Mouse (Mus musculus): ENCODE data around the gene Rcn3. TPM values are rescaled to one million over a fixed set of nuclear protein-coding genes. Genes with fewer than 3 reads are reported as not detected.

Rcn3 gene
- total RNA-seq, 2 experiments from 2014 or later = 4.9 to 5.6 TPM

GRCm38 (mm10) chr7:45050945-45051600 is 40.9 kb downstream of the Rcn3 start:
- H3K27ac ChIP-seq = no peak overlapping the region; the same call in 1 of the 2 replicates
- peak overlapping the region; percentile 87 for H3K4me3 ChIP-seq
- DNase-seq (ENCODE audit: extremely low spot score in 1 of 2, low spot score in 2 of 2) = peak; percentile 53 to 70
- no peak for TF ChIP-seq CTCF (IDR thresholded peaks at IDR 0.05)
- intact Hi-C loops (cut with DNase I) = no loop called here

DNA sequence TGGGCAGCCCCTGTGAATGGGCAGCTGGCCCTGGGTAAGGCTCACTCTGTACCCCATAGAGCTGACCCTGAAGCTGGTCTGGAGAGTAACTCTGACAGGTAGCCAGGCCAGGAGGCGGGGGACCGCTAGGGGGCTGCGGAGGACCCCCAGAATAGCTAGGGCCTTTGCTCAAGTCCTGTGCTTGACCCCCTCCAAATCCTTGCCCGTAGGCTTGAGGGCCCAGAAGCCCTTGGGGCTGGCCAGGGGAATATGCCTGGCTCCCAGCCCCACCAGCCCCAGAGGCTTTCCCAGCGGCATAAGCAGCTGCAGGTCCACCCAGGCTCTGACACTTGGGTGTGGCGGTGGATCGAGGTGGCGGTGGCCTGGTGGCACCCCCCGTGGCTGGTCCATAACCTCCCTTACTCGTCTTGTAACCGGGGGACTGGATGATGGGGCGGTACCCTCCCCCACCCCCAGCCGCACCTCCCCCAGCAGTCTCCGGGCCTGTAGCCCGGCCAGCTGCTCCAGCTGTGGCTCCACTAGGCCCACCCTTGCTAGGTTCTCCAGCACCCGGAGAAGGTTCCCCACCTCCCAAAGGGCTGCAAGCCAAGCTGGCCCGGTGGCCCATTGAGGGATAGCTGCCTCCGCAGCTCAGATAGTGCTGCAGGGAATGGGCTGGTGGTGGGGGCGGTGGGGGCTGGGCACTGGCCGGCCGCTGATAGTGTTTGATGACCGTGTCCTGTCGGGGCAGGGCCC is 42.9 kb downstream of the Rcn3 start:
- intact Hi-C loops (cut with DNase I) = no loop called here
- no peak for TF ChIP-seq CTCF (IDR thresholded peaks at IDR 0.05)
- no peak for DNase-seq (ENCODE audit: extremely low spot score in 1 of 2, low spot score in 2 of 2)
- no peak overlapping the region for H3K27ac ChIP-seq
- no peak overlapping the region for H3K4me3 ChIP-seq

DNA sequence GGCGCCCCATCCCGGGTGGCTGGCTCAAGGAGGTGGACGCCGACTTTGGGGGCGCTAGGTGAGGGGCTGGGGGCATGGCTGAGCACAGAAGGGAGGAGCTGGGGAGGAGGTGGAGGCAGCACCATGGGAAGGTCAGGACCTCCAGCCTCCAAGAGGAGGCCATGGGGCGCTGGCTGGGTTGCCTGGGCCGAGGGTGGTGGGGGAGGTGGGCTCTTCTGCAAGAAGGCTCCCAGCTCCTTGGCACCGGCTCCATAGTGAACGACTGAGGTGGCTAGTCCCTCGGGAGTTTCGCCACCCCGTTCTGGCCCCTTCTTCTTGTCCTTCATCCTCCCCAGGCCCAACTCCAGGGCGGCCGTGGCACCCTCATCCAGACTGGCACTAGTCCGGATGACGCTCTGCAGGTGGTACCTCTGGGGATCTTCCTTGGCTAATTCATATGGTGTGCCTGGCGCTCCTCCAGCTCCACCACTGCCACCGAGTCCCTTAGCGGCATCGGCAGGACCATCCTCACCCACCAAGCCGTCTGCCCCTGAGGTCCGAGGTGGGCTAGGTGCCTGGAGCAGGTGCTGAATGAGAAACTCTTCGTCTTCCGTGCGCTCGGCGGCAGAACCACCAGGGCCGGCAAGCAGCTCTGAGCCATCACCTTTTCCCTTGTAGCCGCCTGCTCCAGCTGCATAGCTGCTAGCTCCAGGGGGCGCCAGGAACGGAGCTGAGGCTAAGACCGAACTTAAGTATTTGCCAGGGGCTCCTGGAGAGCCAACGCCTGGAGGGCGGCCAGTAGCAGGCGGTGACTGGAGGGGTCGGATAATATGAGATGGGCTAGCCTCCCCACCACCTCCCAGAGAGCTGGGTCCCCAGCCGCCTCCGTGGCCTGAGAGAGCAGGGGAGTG is 43.8 kb downstream of the Rcn3 start:
- no peak overlapping the region for H3K27ac ChIP-seq
- no peak for TF ChIP-seq CTCF (IDR thresholded peaks at IDR 0.05)
- intact Hi-C loops (cut with DNase I) = no loop called here
- no peak for DNase-seq (ENCODE audit: extremely low spot score in 1 of 2, low spot score in 2 of 2)
- H3K4me3 ChIP-seq = no peak overlapping the region

- H3K27ac ChIP-seq = no peak overlapping the region
- no peak overlapping the region for H3K4me3 ChIP-seq
- intact Hi-C loops (cut with DNase I) = no loop called here
- no peak for TF ChIP-seq CTCF (IDR thresholded peaks at IDR 0.05)
- DNase-seq (ENCODE audit: extremely low spot score in 1 of 2, low spot score in 2 of 2) = no peak
These were observed 44.5 kb downstream of the Rcn3 start for GRCm38 (mm10) chr7:45047491-45047890.

DNA sequence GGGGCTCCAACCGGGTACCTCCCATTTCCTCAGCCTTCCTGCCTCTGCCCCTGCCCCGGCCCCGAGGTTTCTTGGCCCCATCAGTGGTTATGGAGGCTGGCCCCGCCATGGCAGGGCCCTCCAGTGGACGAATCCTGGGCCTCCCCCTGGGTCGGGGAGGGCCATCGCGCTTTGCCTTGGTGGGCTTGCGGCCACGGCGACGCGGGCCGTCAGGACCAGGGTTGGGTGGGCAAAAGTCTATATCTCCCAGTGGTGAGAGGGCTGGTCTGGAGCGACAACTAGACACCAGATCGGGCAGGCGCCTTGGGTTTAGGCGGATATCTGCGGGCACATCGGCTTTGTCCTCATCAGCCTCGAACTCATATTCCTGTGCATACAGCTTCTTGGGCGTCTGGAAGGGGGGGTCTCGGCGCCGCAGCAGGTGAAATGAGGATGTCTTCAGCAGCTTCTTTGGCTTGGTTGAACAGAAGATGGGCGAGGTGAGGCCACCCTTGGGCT is 45.1 kb downstream of the Rcn3 start:
- intact Hi-C loops (cut with DNase I) = no loop called here
- Histone ChIP-seq H3K4me3 (no peak overlapping the region), H3K27ac (no peak overlapping the region)
- no peak for TF ChIP-seq CTCF (IDR thresholded peaks at IDR 0.05)
- no peak for DNase-seq (ENCODE audit: extremely low spot score in 1 of 2, low spot score in 2 of 2)

DNA sequence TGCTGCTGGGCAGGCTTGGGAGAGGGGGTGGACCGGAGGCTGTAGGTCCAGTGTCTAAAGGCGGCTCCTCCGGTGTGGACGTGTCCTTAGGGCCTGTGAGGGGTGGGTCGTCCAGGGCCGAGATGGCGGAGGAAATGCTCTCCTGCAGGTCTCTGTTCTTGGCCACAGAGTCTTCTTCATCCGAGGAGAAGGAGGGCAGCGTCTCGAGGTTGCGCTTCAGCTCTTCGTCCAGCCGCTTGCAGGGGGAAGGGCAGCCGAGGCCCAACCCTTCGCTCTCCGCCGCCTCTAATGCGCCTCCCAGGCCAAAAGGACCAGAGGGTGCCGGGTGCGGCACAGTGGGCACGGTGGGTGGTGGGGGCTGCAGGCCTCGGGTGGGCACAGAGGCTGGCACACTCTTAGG is 46.3 kb downstream of the Rcn3 start:
- intact Hi-C loops (cut with DNase I) = no loop called here
- no peak overlapping the region for H3K4me3 ChIP-seq
- no peak overlapping the region for H3K27ac ChIP-seq
- no peak for TF ChIP-seq CTCF (IDR thresholded peaks at IDR 0.05)
- no peak for DNase-seq (ENCODE audit: extremely low spot score in 1 of 2, low spot score in 2 of 2)

DNA sequence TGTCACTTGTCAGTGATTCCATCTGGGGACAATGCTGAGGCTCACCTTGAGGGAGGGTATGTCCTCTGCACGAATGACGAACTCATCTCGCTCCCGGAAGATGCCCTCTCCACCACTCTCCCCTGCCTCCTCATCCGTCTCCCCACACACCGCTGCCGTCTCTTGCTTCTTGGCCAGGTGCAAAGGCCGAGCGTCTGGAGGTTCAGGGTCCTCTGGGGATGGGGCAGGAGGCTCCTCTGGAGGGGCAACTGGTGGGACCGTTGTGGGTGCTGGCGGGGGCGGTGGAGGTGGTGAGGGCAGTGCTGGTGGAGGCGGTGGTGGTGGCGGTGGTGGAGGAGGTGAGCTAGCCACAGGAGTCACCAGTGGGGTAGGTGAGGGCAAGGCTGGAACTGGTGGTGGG is 48.7 kb downstream of the Rcn3 start:
- TF ChIP-seq CTCF (IDR thresholded peaks at IDR 0.05) = no peak
- Histone ChIP-seq H3K27ac (no peak overlapping the region), H3K4me3 (no peak overlapping the region)
- no peak for DNase-seq (ENCODE audit: extremely low spot score in 1 of 2, low spot score in 2 of 2)
- intact Hi-C loops (cut with DNase I) = no loop called here

DNA sequence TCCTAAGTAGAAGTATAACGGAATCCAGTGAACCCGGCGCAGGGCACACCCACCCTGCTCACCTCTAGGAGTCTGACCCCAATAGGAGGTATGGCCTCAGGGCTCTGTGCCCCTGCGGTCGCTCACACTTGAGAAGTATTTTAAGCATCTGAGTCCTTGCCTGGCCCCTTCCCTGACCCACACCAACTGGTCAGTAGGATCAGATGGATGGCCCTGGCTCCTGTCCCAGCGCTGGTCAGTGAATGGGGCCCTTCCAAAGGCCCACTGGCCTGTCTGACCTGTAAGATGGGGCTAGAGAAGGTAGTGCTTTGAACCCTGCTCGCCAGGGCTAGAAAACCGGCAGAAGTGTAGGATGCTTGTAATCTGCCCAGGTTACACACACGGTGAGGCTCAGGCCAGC is 51.2 kb downstream of the Rcn3 start:
- intact Hi-C loops (cut with DNase I) = no loop called here
- TF ChIP-seq CTCF (IDR thresholded peaks at IDR 0.05) = no peak
- DNase-seq (ENCODE audit: extremely low spot score in 1 of 2, low spot score in 2 of 2) = no peak
- Histone ChIP-seq H3K4me3 (no peak overlapping the region), H3K27ac (no peak overlapping the region)

DNA sequence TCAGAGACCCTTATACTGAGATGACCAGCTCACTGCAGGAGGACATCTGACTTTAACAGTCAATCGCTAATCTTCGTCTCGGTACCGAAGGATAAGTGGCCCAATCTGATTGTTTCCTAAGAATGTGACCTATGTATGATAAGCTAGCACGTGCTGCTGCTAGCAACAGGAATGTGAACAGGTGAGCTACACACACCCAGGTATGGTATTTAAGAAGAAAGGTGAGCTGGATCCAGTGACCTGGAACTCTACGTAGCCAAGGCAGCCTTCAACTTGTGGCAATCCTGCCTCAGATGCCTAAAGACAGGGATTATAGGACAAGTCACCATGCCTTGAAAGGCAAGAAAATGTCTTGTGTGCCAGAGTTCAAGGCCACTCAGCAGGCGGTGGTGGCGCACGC is 53.6 kb downstream of the Rcn3 start:
- no peak overlapping the region for H3K27ac ChIP-seq
- no peak overlapping the region for H3K4me3 ChIP-seq
- intact Hi-C loops (cut with DNase I) = no loop called here
- no peak for TF ChIP-seq CTCF (IDR thresholded peaks at IDR 0.05)
- DNase-seq (ENCODE audit: extremely low spot score in 1 of 2, low spot score in 2 of 2) = no peak

GRCm38 (mm10) chr7:45037720-45038361 is 54.2 kb downstream of the Rcn3 start:
- Histone ChIP-seq H3K4me3 (no peak overlapping the region), H3K27ac (no peak overlapping the region)
- intact Hi-C loops (cut with DNase I) = no loop called here
- DNase-seq (ENCODE audit: extremely low spot score in 1 of 2, low spot score in 2 of 2) = no peak
- TF ChIP-seq CTCF (IDR thresholded peaks at IDR 0.05) = peak; percentile 66

GRCm38 (mm10) chr7:45036702-45037101 is 55.3 kb downstream of the Rcn3 start:
- DNase-seq (ENCODE audit: extremely low spot score in 1 of 2, low spot score in 2 of 2) = no peak
- Histone ChIP-seq H3K4me3 (no peak overlapping the region), H3K27ac (no peak overlapping the region)
- TF ChIP-seq CTCF (IDR thresholded peaks at IDR 0.05) = no peak; the same call in 1 of the 2 replicates
- intact Hi-C loops (cut with DNase I) = no loop called here

Measured in left cerebral cortex, adult 2 months (tissue).